Mouse (Mus musculus) brain, adult 10 weeks (tissue): Measurements from ENCODE around the gene Catsper2. TPM values are rescaled to one million over a fixed set of nuclear protein-coding genes. Genes with fewer than 3 reads are reported as not detected.

Experiments
- polyA plus RNA-seq: library from polyadenylated mRNA; stranded (reverse); fragments of 350-450 nt; fragmentation: Illumina TruSeq; extraction: RNeasy Lipid Tissue Mini Kit (QIAGEN cat#74804); gene quantifications from one replicate; pipeline ENCODE4 v1.2.3, GENCODE M21; 2015; ENCODE audit warnings: low read depth, low replicate concordance

Catsper2 gene
- 3.2 TPM for polyA plus RNA-seq

DNA sequence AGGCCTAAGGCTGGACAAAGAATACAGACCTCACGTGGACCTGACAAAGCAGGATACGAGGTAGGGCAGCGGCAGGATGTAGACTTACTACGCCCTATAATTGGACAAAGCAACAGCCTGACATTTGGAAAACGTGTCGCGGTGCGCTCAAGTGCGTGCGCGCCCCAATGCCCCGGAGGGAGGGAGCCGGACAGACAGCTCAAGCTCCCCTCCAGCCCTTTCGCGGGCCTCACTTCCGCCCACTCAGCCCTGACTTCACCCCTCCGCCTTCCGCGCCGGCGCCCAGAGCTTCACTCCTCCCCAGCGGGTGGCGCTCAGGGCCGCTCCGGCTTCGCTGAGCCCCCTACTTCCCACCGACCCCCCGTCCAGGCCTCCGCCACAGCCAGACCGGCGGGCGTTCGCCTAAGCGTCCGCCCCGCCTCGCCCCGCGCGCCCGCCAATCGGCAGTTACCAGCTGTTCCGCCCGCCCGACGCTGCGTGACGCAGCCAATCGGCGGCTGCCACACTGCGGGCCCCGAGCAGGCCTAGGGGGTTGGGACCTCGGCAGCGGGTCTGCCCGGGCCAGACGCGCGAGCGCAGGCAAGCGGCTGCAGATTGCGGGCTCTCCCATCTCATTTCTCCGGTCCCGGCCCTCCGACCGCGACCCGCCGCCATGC, at the start of gene Catsper2, which contains the start of gene Pdia3:
Catsper2 (minus strand) TSS at position 406 of the 656 bp plus-strand sequence.
Pdia3 (plus strand) TSS at position 389 of the 656 bp plus-strand sequence.

DNA sequence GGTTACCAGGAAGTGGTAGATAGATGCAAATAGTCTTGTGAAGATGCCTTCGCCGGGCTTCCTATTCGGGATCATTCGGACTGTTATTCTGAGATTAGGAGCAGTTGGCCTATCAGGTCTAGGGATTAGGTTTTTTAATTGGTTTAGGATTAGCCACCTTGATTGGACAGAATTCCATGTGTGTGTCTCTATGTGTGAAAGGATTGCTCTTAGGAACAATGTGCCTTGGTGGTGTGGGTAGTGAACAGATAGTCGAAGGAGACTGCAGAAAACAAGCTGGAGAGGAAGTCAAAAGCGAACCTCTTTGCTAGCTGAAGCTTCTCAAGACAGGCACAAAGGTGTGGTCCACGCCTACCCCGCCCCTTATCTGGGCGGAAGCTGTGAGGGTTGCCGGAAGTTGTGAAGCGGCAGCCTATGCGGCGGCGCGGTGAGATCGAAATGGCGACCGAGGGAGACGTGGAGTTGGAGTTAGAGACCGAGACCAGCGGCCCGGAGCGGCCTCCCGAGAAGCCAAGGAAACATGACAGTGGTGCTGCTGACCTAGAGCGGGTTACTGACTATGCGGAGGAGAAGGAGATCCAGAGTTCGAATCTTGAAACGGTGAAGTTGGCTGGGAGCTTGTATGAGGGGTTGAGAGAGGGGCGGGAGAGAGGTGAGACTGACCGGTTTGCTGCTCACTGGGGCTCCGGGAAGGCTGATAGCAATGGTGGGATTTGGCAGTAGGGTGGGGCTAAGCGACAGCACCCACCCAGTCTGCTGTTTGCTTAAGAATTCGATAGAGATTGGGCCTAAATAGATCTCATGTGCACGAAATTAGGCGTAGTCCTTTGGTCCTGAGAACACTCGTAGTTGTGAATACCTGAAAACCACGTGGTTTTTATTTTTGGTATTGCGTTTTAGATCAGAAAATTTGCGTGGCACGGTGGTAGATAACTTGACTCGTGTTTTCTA, 43.4 kb upstream of the Catsper2 start, which contains the start of gene Serinc4:
Serinc4 (minus strand) TSS at position 90 of the 951 bp plus-strand sequence.

DNA sequence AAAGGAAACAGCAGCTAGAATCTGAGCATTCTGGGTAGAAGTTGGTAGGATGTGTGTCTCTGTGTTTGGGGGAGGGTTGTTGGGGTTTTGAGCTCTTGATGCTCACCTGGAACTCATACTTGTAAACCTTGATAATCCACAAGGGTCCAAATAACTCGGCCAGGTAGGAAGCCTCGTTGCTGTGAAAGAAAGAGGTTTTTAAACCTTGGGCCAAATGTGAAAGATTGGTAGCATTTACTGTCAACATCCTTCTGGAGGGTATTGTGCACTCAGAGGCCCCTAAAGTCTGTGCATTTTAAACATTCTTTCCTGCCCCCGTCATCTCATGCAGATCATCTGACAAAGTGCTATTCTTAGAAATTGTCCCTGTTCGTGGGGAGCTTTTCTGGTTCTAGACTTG, 39.4 kb upstream of the Catsper2 start, which contains the start of gene Hypk:
Hypk (plus strand) TSS at position 301 of the 400 bp plus-strand sequence.

GRCm38 (mm10) chr2:121448739-121449535, 35.3 kb upstream of the Catsper2 start, which contains the start of gene Serf2:
Serf2 (plus strand) TSS chr2:121449195.

GRCm38 (mm10) chr2:121444178-121444577, 30.6 kb upstream of the Catsper2 start, which contains the start of gene Ell3:
Ell3 (minus strand) TSS chr2:121444278.

GRCm38 (mm10) chr2:121386961-121387575, 26.5 kb downstream of the Catsper2 start, which contains the start of gene Strc:
Strc (minus strand) TSS chr2:121387168.

DNA sequence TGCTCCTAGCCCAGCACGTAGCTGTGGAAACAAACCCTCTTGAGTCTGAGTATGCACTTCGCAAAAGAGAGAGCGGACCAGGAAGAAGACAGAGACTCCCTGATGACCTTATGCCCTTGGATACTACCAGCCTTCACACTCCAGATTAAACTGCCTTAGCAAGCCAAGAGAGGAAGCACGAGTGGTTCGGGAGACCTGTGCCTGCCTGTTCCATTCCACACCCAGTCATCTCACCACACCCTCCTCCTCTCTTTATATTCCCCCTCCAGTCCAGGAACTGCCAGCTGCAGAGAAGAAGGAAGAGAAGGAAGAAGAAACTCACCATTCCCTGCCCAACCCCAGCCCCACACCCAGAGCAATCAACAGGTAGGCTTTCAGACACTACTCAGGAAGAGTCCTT, 56.1 kb downstream of the Catsper2 start, which contains the start of gene Ckmt1:
Ckmt1 (plus strand) TSS at position 221 of the 400 bp plus-strand sequence.

DNA sequence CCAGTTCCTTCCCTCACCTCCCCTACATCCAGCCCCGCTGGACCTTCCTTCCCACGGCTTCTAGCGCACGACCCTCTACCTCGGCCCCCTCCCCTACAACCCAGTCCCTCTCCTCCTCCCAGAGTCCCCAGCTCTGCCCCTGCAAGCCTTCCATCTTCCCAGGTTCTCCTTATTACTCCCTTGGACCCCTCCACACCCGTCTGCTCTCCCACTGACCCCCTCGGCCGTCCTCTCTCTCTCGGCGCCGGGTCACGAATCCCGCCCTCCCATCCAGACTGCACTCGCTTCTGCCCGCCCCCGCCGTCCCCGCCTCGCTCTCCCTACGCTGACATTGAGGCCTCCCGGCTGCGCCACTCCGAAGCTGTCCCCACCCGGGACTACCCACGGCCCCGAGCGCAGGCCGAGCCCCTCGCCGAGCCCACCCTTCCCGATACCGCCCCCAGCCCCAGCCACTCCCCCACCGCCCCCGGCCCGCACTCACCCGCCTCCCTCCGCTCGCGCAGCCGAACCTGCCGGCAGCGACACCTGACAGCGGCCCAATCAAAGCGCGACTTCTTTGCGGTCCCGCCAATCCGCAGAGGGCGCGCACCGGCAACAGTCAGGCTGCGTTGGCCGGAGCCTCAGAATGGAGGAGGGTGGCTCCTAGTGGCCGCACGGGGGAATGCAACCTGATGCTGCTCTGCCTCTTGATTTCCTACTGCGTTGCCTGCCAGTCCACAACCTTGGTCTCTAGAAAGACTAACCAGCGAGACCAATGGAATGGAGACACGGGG, 58.6 kb downstream of the Catsper2 start, which contains the start of gene Ppip5k1:
Ppip5k1 (minus strand) TSS at position 577 of the 773 bp plus-strand sequence.

Other genes with a start within 250 kb of the Catsper2 start
- gene Tubgcp4, start 243.1 kb downstream of the Catsper2 start, polyA plus RNA-seq: 28.7 TPM
- gene Zscan29, start 242.7 kb downstream of the Catsper2 start, polyA plus RNA-seq: 4.7 TPM
- gene Trp53bp1, start 142.4 kb downstream of the Catsper2 start, polyA plus RNA-seq: 59.2 TPM
- gene Map1a, start 124.2 kb downstream of the Catsper2 start, polyA plus RNA-seq: 275 TPM
- 84.3 TPM for gene Ppip5k1, start 58.4 kb downstream of the Catsper2 start, polyA plus RNA-seq
- gene Ckmt1, start 56.1 kb downstream of the Catsper2 start, polyA plus RNA-seq: 338 TPM
- 0.31 TPM for gene Strc, start 26.6 kb downstream of the Catsper2 start, polyA plus RNA-seq
- 198 TPM for gene Pdia3, start within 50 bp of the Catsper2 start, polyA plus RNA-seq
- gene Ell3, start 30.5 kb upstream of the Catsper2 start, polyA plus RNA-seq: not detected
- 378 TPM for gene Serf2, start 35.4 kb upstream of the Catsper2 start, polyA plus RNA-seq
- gene Hypk, start 39.5 kb upstream of the Catsper2 start, polyA plus RNA-seq: 17.9 TPM
- 0.34 TPM for gene Serinc4, start 43.0 kb upstream of the Catsper2 start, polyA plus RNA-seq
- gene Mfap1b, start 60.3 kb upstream of the Catsper2 start, polyA plus RNA-seq: 45.6 TPM
- 27.1 TPM for gene Mfap1a, start 92.9 kb upstream of the Catsper2 start, polyA plus RNA-seq
- gene Wdr76, start 92.9 kb upstream of the Catsper2 start, polyA plus RNA-seq: 2.9 TPM